Mouse (Mus musculus) MEL (cell line): ENCODE measurements around the gene Casz1. TPM values are rescaled to one million over a fixed set of nuclear protein-coding genes. Genes with fewer than 3 reads are reported as not detected.

Experiments used
- DNase-seq: peaks from one replicate; pipeline ENCODE4 v3.0.0; 2011; ENCODE audit warnings: low read depth, low spot score
- H3K27ac ChIP-seq: 2 replicates; pipeline ENCODE4 v1.5.1; 2012; ENCODE audit warnings: low read depth, mild to moderate bottlenecking, control low read depth, low read length, moderate library complexity; ENCODE audit not compliant: control insufficient read depth
- H3K27me3 ChIP-seq, 2 experiments: fragments of 150-350 bp in 1 of 2; sonication (generic) in 1 of 2; 2 replicates each; pipeline ENCODE4 v1.6.1; 2012; ENCODE audit warnings: low read length in 2 of 2, mild to moderate bottlenecking in 2 of 2, improper control_type of control experiment in 1 of 2, moderate library complexity in 1 of 2; ENCODE audit not compliant: insufficient read depth in 2 of 2, control insufficient read depth in 1 of 2
- H3K36me3 ChIP-seq, 2 experiments: 2 replicates each; pipeline ENCODE4 v1.6.1; 2012 to 2014; ENCODE audit warnings: low read length in 2 of 2, improper control_type of control experiment in 1 of 2, inconsistent platforms in 1 of 2, mild to moderate bottlenecking in 1 of 2; ENCODE audit not compliant: insufficient read depth in 2 of 2, control insufficient read depth in 1 of 2
- H3K4me1 ChIP-seq, 2 experiments: fragments of 150-350 bp in 1 of 2; sonication (generic) in 1 of 2; 2 replicates each; pipeline ENCODE4 v1.6.1; 2012; ENCODE audit warnings: low read length in 2 of 2, improper control_type of control experiment in 1 of 2, mild to moderate bottlenecking in 1 of 2; ENCODE audit not compliant: insufficient read depth in 2 of 2, control insufficient read depth in 1 of 2
- H3K4me3 ChIP-seq, 2 experiments: fragments of 150-350 bp in 1 of 2; sonication (generic) in 1 of 2; 2 replicates each; pipeline ENCODE4 v1.5.1; 2012; ENCODE audit warnings: low read depth in 2 of 2, low read length in 2 of 2, mild to moderate bottlenecking in 2 of 2, moderate library complexity in 2 of 2, control low read depth in 1 of 2, improper control_type of control experiment in 1 of 2; ENCODE audit not compliant: control insufficient read depth in 1 of 2, insufficient read depth in 1 of 2
- H3K79me2 ChIP-seq: 2 replicates; pipeline ENCODE4 v1.6.1; 2012; ENCODE audit warnings: mild to moderate bottlenecking, low read length, moderate library complexity; ENCODE audit not compliant: control insufficient read depth, poor library complexity, insufficient read depth
- H3K9ac ChIP-seq: 2 replicates; pipeline ENCODE4 v1.6.1; 2012; ENCODE audit warnings: low read depth, mild to moderate bottlenecking, control low read depth, low read length, moderate library complexity; ENCODE audit not compliant: control insufficient read depth, poor library complexity, severe bottlenecking
- H3K9me3 ChIP-seq: fragments of 150-350 bp; sonication (generic); replicated peaks from 2 replicates; pipeline ENCODE4 v1.6.1; 2012; ENCODE audit warnings: mild to moderate bottlenecking, low read length, improper control_type of control experiment, moderate library complexity; ENCODE audit not compliant: insufficient read depth
- BHLHE40 ChIP-seq: IDR thresholded peaks from 2 replicates; pipeline ENCODE4 v1.6.1; 2012; ENCODE audit warnings: low read depth, mild to moderate bottlenecking, inconsistent platforms, low read length, improper control_type of control experiment, borderline replicate concordance
- CHD1 ChIP-seq: IDR thresholded peaks from 2 replicates; pipeline ENCODE4 v1.6.1; 2012; ENCODE audit warnings: low read depth, mild to moderate bottlenecking, inconsistent platforms, low read length, improper control_type of control experiment
- CHD2 ChIP-seq: IDR thresholded peaks from 2 replicates; pipeline ENCODE4 v1.6.1; 2011; ENCODE audit warnings: low read length, improper control_type of control experiment
- CTCF ChIP-seq, 3 experiments: IDR thresholded peaks in 2 of 3; conservative IDR thresholded peaks in 1 of 3; 2 replicates each; pipeline ENCODE4 v1.5.1; 2011 to 2012; ENCODE audit warnings: low read length in 3 of 3, low read depth in 2 of 3, mild to moderate bottlenecking in 2 of 3, improper control_type of control experiment in 1 of 3, inconsistent platforms in 1 of 3, mixed read lengths in 1 of 3, moderate library complexity in 1 of 3; ENCODE audit not compliant: control insufficient read depth in 1 of 3, insufficient read depth in 1 of 3, poor library complexity in 1 of 3, severe bottlenecking in 1 of 3
- E2F4 ChIP-seq: IDR thresholded peaks from 2 replicates; pipeline ENCODE4 v1.6.1; 2011; ENCODE audit warnings: low read depth, low read length, improper control_type of control experiment, borderline replicate concordance
- ELF1 ChIP-seq: IDR thresholded peaks from 2 replicates; pipeline ENCODE4 v1.6.1; 2014; ENCODE audit warnings: low read depth, mild to moderate bottlenecking, inconsistent platforms, low read length, improper control_type of control experiment, moderate library complexity
- HCFC1 ChIP-seq: IDR thresholded peaks from 2 replicates; pipeline ENCODE4 v1.6.1; 2012; ENCODE audit warnings: low read depth, mild to moderate bottlenecking, inconsistent platforms, low read length, improper control_type of control experiment, moderate library complexity
- JUND ChIP-seq: IDR thresholded peaks from 2 replicates; pipeline ENCODE4 v1.6.1; 2011; ENCODE audit warnings: low read depth, mild to moderate bottlenecking, improper control_type of control experiment, low read length
- MXI1 ChIP-seq: IDR thresholded peaks from 2 replicates; pipeline ENCODE4 v1.6.1; 2011; ENCODE audit warnings: mild to moderate bottlenecking, low read depth, low read length, improper control_type of control experiment
- NELFE ChIP-seq: IDR thresholded peaks from 2 replicates; pipeline ENCODE4 v1.6.1; 2011; ENCODE audit warnings: low read depth, low read length, improper control_type of control experiment
- NRF1 ChIP-seq: IDR thresholded peaks from 2 replicates; pipeline ENCODE4 v1.6.1; 2014; ENCODE audit warnings: low read depth, mild to moderate bottlenecking, inconsistent platforms, low read length, improper control_type of control experiment, moderate library complexity; ENCODE audit not compliant: poor library complexity, insufficient read depth, severe bottlenecking
- POLR2A ChIP-seq, 2 experiments: IDR thresholded peaks; 2 replicates each; pipeline ENCODE4 v1.6.1; 2011 to 2012; ENCODE audit warnings: low read length in 2 of 2, mild to moderate bottlenecking in 2 of 2, control low read depth in 1 of 2, improper control_type of control experiment in 1 of 2, low read depth in 1 of 2, moderate library complexity in 1 of 2; ENCODE audit not compliant: control insufficient read depth in 1 of 2, insufficient read depth in 1 of 2, poor library complexity in 1 of 2
- POLR2AphosphoS2 ChIP-seq: IDR thresholded peaks from 2 replicates; pipeline ENCODE4 v1.6.1; 2011; ENCODE audit warnings: low read length, improper control_type of control experiment
- POLR2AphosphoS5 ChIP-seq: IDR thresholded peaks from 2 replicates; pipeline ENCODE4 v1.6.1; 2012; ENCODE audit warnings: low read depth, borderline replicate concordance, mild to moderate bottlenecking, inconsistent platforms, low read length, moderate library complexity, mixed read lengths
- SMC3 ChIP-seq: IDR thresholded peaks from 2 replicates; pipeline ENCODE4 v1.6.1; 2011; ENCODE audit warnings: low read depth, low read length, improper control_type of control experiment
- TAL1 ChIP-seq: IDR thresholded peaks from 2 replicates; pipeline ENCODE4 v1.6.1; 2012; ENCODE audit warnings: mild to moderate bottlenecking, inconsistent platforms, low read length, moderate library complexity, mixed read lengths
- TBP ChIP-seq: IDR thresholded peaks from 2 replicates; pipeline ENCODE4 v1.8.0; 2011; ENCODE audit warnings: low read depth, low read length, improper control_type of control experiment
- USF1 ChIP-seq: IDR thresholded peaks from 2 replicates; pipeline ENCODE4 v1.6.1; 2014; ENCODE audit warnings: low read depth, mild to moderate bottlenecking, inconsistent platforms, low read length, improper control_type of control experiment, moderate library complexity
- USF2 ChIP-seq, 2 experiments: IDR thresholded peaks; 2 replicates each; pipeline ENCODE4 v1.6.1; 2011 to 2012; ENCODE audit warnings: improper control_type of control experiment in 2 of 2, low read length in 2 of 2, borderline replicate concordance in 1 of 2, inconsistent platforms in 1 of 2, low read depth in 1 of 2, mild to moderate bottlenecking in 1 of 2; ENCODE audit not compliant: insufficient read depth in 1 of 2
- ZKSCAN1 ChIP-seq: IDR thresholded peaks from 2 replicates; pipeline ENCODE4 v1.6.1; 2012; ENCODE audit warnings: low read depth, mild to moderate bottlenecking, inconsistent platforms, low read length, improper control_type of control experiment, moderate library complexity
- polyA plus RNA-seq, 2 experiments: library from polyadenylated mRNA; stranded (reverse) in 1 of 2; unstranded in 1 of 2; fragments of >175 nt in 1 of 2; fragments of >200 nt in 1 of 2; gene quantifications; 2 replicates each; pipeline versions ENCODE4 v1.2.1 to v1.2.4; 2012; ENCODE audit warnings: low replicate concordance in 2 of 2, low read depth in 1 of 2; ENCODE audit not compliant: insufficient read length in 2 of 2, insufficient read depth in 1 of 2, missing spikeins in 1 of 2
- total RNA-seq: library from RNA; depleted of rRNA; stranded (reverse); fragments of 300-350 nt; gene quantifications from 2 replicates; pipeline ENCODE4 v1.2.3, GENCODE M21; 2012

Gene Casz1
- total and polyA plus RNA-seq, 3 experiments, result 1.3 to 3.2 TPM; not detected in 1

GRCm38 (mm10) chr4:148970742-148971141 lies 166.5 kb downstream of the Casz1 start:
- Histone ChIP-seq H3K27ac (no peak overlapping the region), H3K27me3 (no peaks in the 10 kb centered on the region), H3K9ac (no peak overlapping the region), H3K4me3 (no peak overlapping the region), H3K79me2 (no peaks in the 10 kb centered on the region), H3K9me3 (no peaks in the 10 kb centered on the region), H3K36me3 (no peaks in the 10 kb centered on the region), H3K4me1 (peaks cover 0 to 6% of the 10 kb centered on the region in 2 experiments; a peak in 2 of 4 replicates)
- DNase-seq, result no peak
- TF ChIP-seq POLR2AphosphoS5, result no peak
- TF ChIP-seq ELF1, result no peak
- no peak for TF ChIP-seq JUND
- TF ChIP-seq MXI1, result no peak
- no peak for TF ChIP-seq TBP
- no peak for TF ChIP-seq POLR2A (IDR thresholded peaks at IDR 0.05; ENCODE audit: control insufficient read depth in 1 of 2, insufficient read depth in 1 of 2, low read depth in 1 of 2, low read length in 2 of 2, poor library complexity in 1 of 2)
- no peak for TF ChIP-seq CHD1
- no peak for TF ChIP-seq NELFE
- no peak for TF ChIP-seq SMC3
- no peak for TF ChIP-seq CHD2
- no peak for TF ChIP-seq USF2 (IDR thresholded peaks at IDR 0.05; ENCODE audit: borderline replicate concordance in 1 of 2, insufficient read depth in 1 of 2, low read depth in 1 of 2, low read length in 2 of 2)
- TF ChIP-seq BHLHE40, result no peak

- TF ChIP-seq ELF1, result no peak
- TF ChIP-seq HCFC1, result no peak
- TF ChIP-seq USF1, result no peak
- no peak for TF ChIP-seq BHLHE40
- TF ChIP-seq TAL1, result no peak
- TF ChIP-seq E2F4, result no peak
- no peak for TF ChIP-seq SMC3
- no peak for TF ChIP-seq ZKSCAN1
- TF ChIP-seq JUND, result no peak
- no peak for TF ChIP-seq POLR2AphosphoS2
- TF ChIP-seq CTCF (IDR thresholded peaks at IDR 0.05 in 2 of 3, conservative IDR thresholded peaks at IDR 0.05 in 1 of 3; ENCODE audit: control insufficient read depth in 1 of 3, insufficient read depth in 1 of 3, low read depth in 2 of 3, low read length in 3 of 3, poor library complexity in 1 of 3, severe bottlenecking in 1 of 3), result no peak
- TF ChIP-seq NRF1, result no peak
- TF ChIP-seq, all 39 proteins: peak for 0
- Histone ChIP-seq H3K27me3 (no peaks in the 10 kb centered on the region), H3K79me2 (no peaks in the 10 kb centered on the region), H3K27ac (no peak overlapping the region), H3K9ac (no peak overlapping the region), H3K4me3 (no peak overlapping the region), H3K36me3 (no peaks in the 10 kb centered on the region), H3K9me3 (no peaks in the 10 kb centered on the region), H3K4me1 (peaks cover 0 to 2% of the 10 kb centered on the region in 2 experiments; a peak in 2 of 4 replicates)
- no peak for DNase-seq
Observed at GRCm38 (mm10) chr4:148971613-148972242, 167.5 kb downstream of the Casz1 start.
